Mouse (Mus musculus) mouse embryonic stem cell (cell line): ENCODE measurements around the gene Dlx1.

Source experiments
- in situ Hi-C, 2 experiments: fragments of 300-500 bp; cut with MboI; formaldehyde crosslinking; loops; 1 replicate in 1 of 2; 3 replicates in 1 of 2; pipeline ENCODE4 v1.14.3; 2019 to 2020; ENCODE audit warnings: low sequenced_read_pairs in 2 of 2, low pct_unique_long_range_greater_than_20kb in 1 of 2, mixed read lengths in 1 of 2; ENCODE audit not compliant: unreplicated experiment in 1 of 2

The Dlx1 gene

GRCm38 (mm10) chr2:71524763-71525162, 3.1 kb upstream of the Dlx1 start:
- in situ Hi-C loops = loop anchor here in 1 of 2 experiments (25.0 kb wide), 2 partner anchors 1763 to 1937 kb away; partner anchors contain the start of gene Lrp2

DNA sequence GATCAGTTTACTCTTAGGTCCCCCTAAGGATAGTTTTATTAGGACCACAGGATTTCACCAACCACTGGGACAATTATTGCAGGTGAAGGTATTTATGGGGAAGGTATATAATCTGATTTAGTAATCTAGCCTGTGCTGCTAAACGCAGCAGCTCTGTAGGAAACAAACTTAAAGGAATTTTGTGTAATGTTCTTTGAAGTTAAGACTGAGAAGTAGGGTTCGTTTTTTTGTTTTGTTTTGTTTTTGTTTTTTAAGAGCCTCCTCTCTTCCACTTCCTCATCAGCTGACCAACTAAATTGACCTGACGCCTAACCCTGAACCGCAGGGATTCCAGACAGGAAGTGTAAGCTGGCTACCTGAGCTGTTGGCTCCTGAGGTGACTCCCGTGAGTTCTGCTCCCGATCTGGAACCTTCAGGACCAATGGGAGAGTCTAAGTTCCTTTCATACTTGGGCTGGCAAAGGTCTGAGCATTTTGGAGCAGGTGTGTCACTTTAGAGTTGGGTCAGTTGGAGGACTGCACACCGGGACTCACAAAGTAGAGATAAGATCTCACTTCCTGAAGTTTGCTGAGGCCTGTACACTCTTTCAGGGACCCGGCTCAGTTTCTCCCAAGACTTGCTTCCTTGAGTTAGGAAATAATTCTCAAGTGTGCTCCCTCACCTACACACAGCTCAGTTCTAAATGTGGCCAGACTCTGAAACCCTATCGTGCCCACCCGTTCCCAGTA, 1.2 kb upstream of the Dlx1 start:
- in situ Hi-C loops = loop anchor here in 1 of 2 experiments (25.0 kb wide), 2 partner anchors 1761 to 1939 kb away; partner anchors contain the start of gene Lrp2

- in situ Hi-C loops = loop anchor here in 1 of 2 experiments (25.0 kb wide), 2 partner anchors 1760 to 1940 kb away; partner anchors contain the start of gene Lrp2
Measured at GRCm38 (mm10) chr2:71527323-71528013, 445 bp upstream of the Dlx1 start.

DNA sequence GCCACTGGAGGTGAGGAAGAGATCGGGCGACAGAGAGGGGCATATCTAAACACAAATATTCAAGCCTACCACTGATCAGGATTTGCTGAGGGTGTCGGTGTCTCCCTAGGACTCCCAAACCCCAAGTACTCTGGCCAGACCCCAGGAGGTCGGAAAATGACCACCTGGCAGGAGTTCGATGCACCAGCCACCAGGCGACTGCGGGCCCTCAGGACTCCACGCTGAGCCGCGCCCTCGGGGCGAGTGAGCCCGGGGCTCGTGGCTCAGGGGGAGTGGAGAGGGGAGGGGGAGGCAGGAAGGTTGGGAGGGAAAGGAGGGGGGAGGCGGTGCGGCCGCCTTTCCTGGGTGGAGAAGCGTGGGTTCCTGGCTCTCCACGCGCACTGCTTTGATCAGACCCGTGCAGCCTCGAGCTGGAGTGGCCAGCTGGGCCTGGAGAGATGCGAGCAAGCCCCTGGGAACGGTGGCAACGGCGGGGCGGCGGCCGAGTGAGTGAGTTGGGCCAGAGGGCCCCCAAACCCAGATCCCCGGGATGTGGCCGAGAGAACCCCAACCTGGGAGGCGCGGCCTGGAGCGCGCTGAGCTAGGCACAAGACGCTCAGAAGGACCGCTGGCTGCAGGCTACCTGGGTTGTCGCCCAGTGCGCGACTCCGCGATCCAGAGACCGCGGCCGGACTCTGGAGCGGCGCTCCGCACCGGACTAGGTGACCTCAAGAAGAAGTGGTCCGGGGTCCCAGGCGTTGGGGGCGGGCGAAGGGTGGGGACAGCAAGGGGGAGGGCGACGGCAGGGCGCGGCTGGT, 999 bp downstream of the Dlx1 start:
- in situ Hi-C loops = loop anchor here in 1 of 2 experiments (25.0 kb wide), 2 partner anchors 1758 to 1942 kb away; partner anchors contain the start of gene Lrp2

DNA sequence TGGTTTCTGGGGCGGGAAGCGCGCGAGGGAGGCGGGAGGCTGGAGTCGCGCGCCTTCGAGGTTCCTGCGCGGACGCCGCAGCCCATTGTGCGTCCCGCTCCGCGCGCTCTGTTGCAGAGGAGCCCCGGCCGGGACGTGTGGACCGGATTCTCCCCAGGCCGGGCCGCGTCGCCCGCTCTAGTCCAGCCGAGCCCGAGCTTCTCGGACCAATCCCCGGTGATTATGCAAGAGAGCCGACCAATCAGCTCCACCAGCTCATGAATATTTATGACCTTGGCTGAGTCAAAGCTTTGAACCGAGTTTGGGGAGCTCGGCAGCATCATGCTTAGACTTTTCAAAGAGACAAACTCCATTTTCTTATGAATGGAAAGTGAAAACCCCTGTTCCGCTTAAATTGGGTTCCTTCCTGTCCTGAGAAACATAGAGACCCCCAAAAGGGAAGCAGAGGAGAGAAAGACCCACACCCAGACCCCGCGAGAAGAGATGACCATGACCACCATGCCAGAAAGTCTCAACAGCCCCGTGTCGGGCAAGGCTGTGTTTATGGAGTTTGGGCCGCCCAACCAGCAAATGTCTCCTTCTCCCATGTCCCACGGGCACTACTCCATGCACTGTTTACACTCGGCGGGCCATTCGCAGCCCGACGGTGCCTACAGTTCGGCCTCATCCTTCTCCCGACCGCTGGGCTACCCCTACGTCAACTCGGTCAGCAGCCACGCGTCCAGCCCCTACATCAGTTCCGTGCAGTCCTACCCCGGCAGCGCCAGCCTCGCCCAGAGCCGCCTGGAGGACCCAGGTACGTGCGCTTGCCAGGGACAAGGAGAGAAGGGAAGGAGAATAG, 1.8 kb downstream of the Dlx1 start:
- in situ Hi-C loops = loop anchor here in 1 of 2 experiments (25.0 kb wide), 2 partner anchors 1758 to 1942 kb away; partner anchors contain the start of gene Lrp2

- in situ Hi-C loops = loop anchor here in 1 of 2 experiments (25.0 kb wide), 2 partner anchors 1757 to 1943 kb away; partner anchors contain the start of gene Lrp2
Measured at GRCm38 (mm10) chr2:71530391-71531123, 2.6 kb downstream of the Dlx1 start.

- in situ Hi-C loops = loop anchor here in 1 of 2 experiments (25.0 kb wide), 2 partner anchors 1756 to 1944 kb away; partner anchors contain the start of gene Lrp2
Measured at GRCm38 (mm10) chr2:71531124-71531590, 3.2 kb downstream of the Dlx1 start.

- in situ Hi-C loops = loop anchor here in 1 of 2 experiments (25.0 kb wide), 2 partner anchors 1755 to 1945 kb away; partner anchors contain the start of gene Lrp2
Measured at GRCm38 (mm10) chr2:71531990-71532970, 4.4 kb downstream of the Dlx1 start.

- in situ Hi-C loops = loop anchor here in 1 of 2 experiments (25.0 kb wide), 2 partner anchors 1754 to 1946 kb away; partner anchors contain the start of gene Lrp2
Measured at GRCm38 (mm10) chr2:71533094-71533493, 5.2 kb downstream of the Dlx1 start.

GRCm38 (mm10) chr2:71534242-71535052, 6.5 kb downstream of the Dlx1 start:
- in situ Hi-C loops = loop anchor here in 1 of 2 experiments (25.0 kb wide), 2 partner anchors 1753 to 1947 kb away; partner anchors contain the start of gene Lrp2

DNA sequence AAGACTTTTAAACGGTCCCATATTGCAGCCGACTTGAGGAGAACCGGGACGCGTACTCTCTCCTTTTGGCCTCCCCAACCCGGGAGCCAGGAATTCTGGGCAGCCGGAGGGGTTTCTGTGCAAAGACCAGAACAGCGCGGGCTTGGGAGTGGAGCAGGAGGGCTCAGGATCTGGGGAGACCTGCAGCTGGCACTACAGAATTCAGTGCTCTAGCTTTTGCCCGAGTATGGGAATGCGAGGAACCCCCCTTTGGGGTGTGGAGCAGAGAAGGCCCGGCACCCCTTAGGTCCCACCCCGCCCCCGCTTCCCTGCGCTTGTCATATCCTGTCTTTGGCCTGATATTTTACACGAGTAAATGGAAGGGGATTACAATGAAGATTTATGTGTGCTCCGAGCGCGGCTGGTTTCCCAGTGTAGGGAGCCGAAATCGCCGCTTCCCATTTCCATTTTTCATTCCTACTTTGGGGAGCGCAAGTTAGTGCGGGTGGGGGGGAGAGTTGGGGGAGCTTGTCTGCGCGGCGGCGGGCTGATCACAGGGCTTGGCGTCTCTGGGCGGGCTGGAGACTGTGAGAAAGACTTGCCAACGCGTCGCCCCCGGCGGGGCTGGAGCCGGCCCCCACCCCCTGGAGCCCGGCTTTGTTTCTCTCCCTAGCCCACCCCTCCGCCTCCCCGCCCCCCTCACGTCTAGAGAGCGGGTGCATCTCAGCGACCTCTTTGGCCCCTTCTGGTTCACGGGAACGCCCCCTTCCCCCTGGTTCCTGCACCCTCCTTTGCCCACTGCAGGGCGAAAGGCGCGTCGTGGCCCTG, 12.9 kb downstream of the Dlx1 start:
- in situ Hi-C loops = loop anchor here in 1 of 2 experiments (10.0 to 25.0 kb wide), 3 partner anchors 86 to 1954 kb away; partner anchors contain the start of genes Lrp2 and Metap1d

- in situ Hi-C loops = loop anchor here in 1 of 2 experiments (10.0 to 25.0 kb wide), 3 partner anchors 87 to 1954 kb away; partner anchors contain the start of genes Lrp2 and Metap1d
Measured at GRCm38 (mm10) chr2:71541418-71542226, 13.7 kb downstream of the Dlx1 start.

- in situ Hi-C loops = loop anchor here in 1 of 2 experiments (10.0 to 25.0 kb wide), 3 partner anchors 88 to 1955 kb away; partner anchors contain the start of genes Lrp2 and Metap1d
Measured at GRCm38 (mm10) chr2:71542227-71542815, 14.4 kb downstream of the Dlx1 start.
